Mouse (Mus musculus) C2C12 (cell line): Measurements from ENCODE around the gene Olfr1178.

Source experiments
- CTCF ChIP-seq: IDR thresholded peaks from one replicate; pipeline ENCODE4 v1.5.1; 2011; ENCODE audit not compliant: control insufficient read depth, insufficient read depth, insufficient read length
- MYOD1 ChIP-seq: IDR thresholded peaks from one replicate; pipeline ENCODE4 v1.6.1; 2011; ENCODE audit warnings: low read depth; ENCODE audit not compliant: control insufficient read depth, insufficient read length
- MYOG ChIP-seq: IDR thresholded peaks from one replicate; pipeline ENCODE4 v1.6.1; 2011; ENCODE audit not compliant: control insufficient read depth, insufficient read length; ENCODE audit errors: extremely low read depth
- USF1 ChIP-seq: IDR thresholded peaks from one replicate; pipeline ENCODE4 v1.6.1; 2011; ENCODE audit warnings: low read depth, mild to moderate bottlenecking, control low read depth, moderate library complexity

- no peak for TF ChIP-seq MYOG
- TF ChIP-seq CTCF: no peak
- TF ChIP-seq MYOD1: no peak
- no peak for TF ChIP-seq USF1
Observed at GRCm38 (mm10) chr2:88419051-88419450, 32.2 kb downstream of the Olfr1178 start, which contains the start of gene Olfr1180.
